In genomic region chr7:65417231-65418100, GRCm38 (mm10) we compare ENCODE assay signal across 8 mouse cellular contexts.
DNase-seq lines count a peak whose midpoint lies in the region; ATAC-seq and TF ChIP-seq lines count a peak whose summit lies in the region.

No protein-coding gene starts in this region.

- WGBS in forebrain, postnatal 0 days = 53% methylated on average over 10 of the region's 10 CpGs
- 61% methylated on average over 10 of the region's 10 CpGs for WGBS in forebrain, embryonic 12.5 days
- WGBS in hindbrain, embryonic 10.5 days = 59% methylated on average over 10 of the region's 10 CpGs
- 47% methylated on average over 10 of the region's 10 CpGs for WGBS in stomach, embryonic 16.5 days

- H3K4me2 ChIP-seq in forebrain, postnatal 0 days (ENCODE audit: low read depth) = no peak overlapping the region
- H3K4me2 ChIP-seq in forebrain, embryonic 12.5 days = no peak overlapping the region
- H3K4me2 ChIP-seq in stomach, embryonic 16.5 days (ENCODE audit: low read depth, low read length) = no peak overlapping the region; the same call in 1 of the 2 replicates

- no peak for DNase-seq in forebrain, postnatal 0 days
- DNase-seq in hindbrain, embryonic 10.5 days (ENCODE audit: low spot score) = peak; percentile 12
- DNase-seq in liver = peak; percentile 10
- DNase-seq in left cerebral cortex, postnatal 14 days (ENCODE audit: low spot score in 2 of 2) = no peak
- DNase-seq in T-cell, adult 2 months (ENCODE audit: low spot score) = no peak

- H3K27ac ChIP-seq in forebrain, postnatal 0 days (ENCODE audit: low read depth, low read length) = 0 out of 2 replicates have a peak overlapping the region, but pooled peaks have one; percentile 15
- no peak overlapping the region for H3K27ac ChIP-seq in forebrain, embryonic 12.5 days
- peak overlapping the region; percentile 94 for H3K27ac ChIP-seq in cortical plate, adult 2 months (ENCODE audit: insufficient read depth, low read length)
- H3K27ac ChIP-seq in hindbrain, embryonic 10.5 days = peak overlapping the region; percentile 74
- peak overlapping the region; percentile 54 for H3K27ac ChIP-seq in stomach, embryonic 16.5 days (ENCODE audit: low read length)

- no peaks in the 10 kb centered on the region for H3K9me3 ChIP-seq in forebrain, postnatal 0 days (ENCODE audit: low read length)
- no peaks in the 10 kb centered on the region for H3K9me3 ChIP-seq in forebrain, embryonic 12.5 days
- no peaks in the 10 kb centered on the region for H3K9me3 ChIP-seq in hindbrain, embryonic 10.5 days
- H3K9me3 ChIP-seq in stomach, embryonic 16.5 days (replicated peaks; ENCODE audit: control insufficient read depth, low read length) = no peaks in the 10 kb centered on the region

- H3K9ac ChIP-seq in forebrain, postnatal 0 days = no peak overlapping the region
- no peak overlapping the region for H3K9ac ChIP-seq in forebrain, embryonic 12.5 days
- H3K9ac ChIP-seq in stomach, embryonic 16.5 days (ENCODE audit: low read length) = no peak overlapping the region

- no peaks in the 10 kb centered on the region for H3K36me3 ChIP-seq in forebrain, postnatal 0 days (ENCODE audit: insufficient read depth)
- H3K36me3 ChIP-seq in forebrain, embryonic 12.5 days (replicated peaks) = no peaks in the 10 kb centered on the region
- no peaks in the 10 kb centered on the region for H3K36me3 ChIP-seq in hindbrain, embryonic 10.5 days
- H3K36me3 ChIP-seq in stomach, embryonic 16.5 days (ENCODE audit: control insufficient read depth, insufficient read depth, low read length) = no peaks in the 10 kb centered on the region

- no peak for TF ChIP-seq CTCF in forebrain, postnatal 0 days (IDR thresholded peaks at IDR 0.05; ENCODE audit: low read depth)
- no peak for TF ChIP-seq CTCF in cortical plate, adult 2 months (IDR thresholded peaks at IDR 0.05; ENCODE audit: extremely low read depth, insufficient read depth, low read length)

- H3K4me1 ChIP-seq in forebrain, postnatal 0 days (ENCODE audit: insufficient read depth) = peaks cover 13% of the 10 kb centered on the region
- H3K4me1 ChIP-seq in forebrain, embryonic 12.5 days = peaks cover 15% of the 10 kb centered on the region
- H3K4me1 ChIP-seq in cortical plate, adult 2 months (ENCODE audit: control insufficient read depth, insufficient read depth, low read length) = peaks cover 17% of the 10 kb centered on the region
- peaks cover 43% of the 10 kb centered on the region for H3K4me1 ChIP-seq in hindbrain, embryonic 10.5 days (replicated peaks)
- peaks cover 15% of the 10 kb centered on the region for H3K4me1 ChIP-seq in stomach, embryonic 16.5 days (ENCODE audit: control insufficient read depth, insufficient read depth, low read length)

- H3K4me3 ChIP-seq in forebrain, postnatal 0 days (ENCODE audit: low read depth, low read length) = no peak overlapping the region
- no peak overlapping the region for H3K4me3 ChIP-seq in forebrain, embryonic 12.5 days (replicated peaks)
- H3K4me3 ChIP-seq in cortical plate, adult 2 months (ENCODE audit: insufficient read depth, low read length) = no peak overlapping the region
- H3K4me3 ChIP-seq in hindbrain, embryonic 10.5 days = no peak overlapping the region
- no peak overlapping the region for H3K4me3 ChIP-seq in stomach, embryonic 16.5 days (replicated peaks; ENCODE audit: low read length)

- intact Hi-C loops in left cerebral cortex, postnatal 14 days (cut with DNase I) = no loop called here

- TF ChIP-seq POLR2A in cortical plate, adult 2 months (IDR thresholded peaks at IDR 0.05; ENCODE audit: extremely low read depth, insufficient read depth, low read length) = no peak

- no peaks in the 10 kb centered on the region for H3K27me3 ChIP-seq in forebrain, postnatal 0 days (ENCODE audit: insufficient read depth, low read length)
- no peaks in the 10 kb centered on the region for H3K27me3 ChIP-seq in forebrain, embryonic 12.5 days
- H3K27me3 ChIP-seq in hindbrain, embryonic 10.5 days (ENCODE audit: insufficient read depth, poor library complexity, severe bottlenecking) = no peaks in the 10 kb centered on the region
- H3K27me3 ChIP-seq in stomach, embryonic 16.5 days (ENCODE audit: control insufficient read depth, insufficient read depth, low read length) = no peaks in the 10 kb centered on the region

- ATAC-seq in forebrain, postnatal 0 days = no peak
- no peak for ATAC-seq in forebrain, embryonic 12.5 days (ENCODE audit: low FRiP score)
- ATAC-seq in stomach, embryonic 16.5 days (ENCODE audit: insufficient read depth, low FRiP score) = no peak

Comparison
In these comparisons a context has a peak if more than half of its experiments do, and no peak if none do; other contexts are left out.
1. DNase-seq: peak in hindbrain, embryonic 10.5 days (single experiment) and liver (single experiment); none in forebrain, postnatal 0 days (single experiment), left cerebral cortex, postnatal 14 days (0 of 2) and T-cell, adult 2 months (single experiment).